Mouse (Mus musculus) frontal cortex, postnatal 25 days (tissue): ENCODE data around the gene A830005F24Rik.
"Not testable (repeated sequence)": the region's sequence is repeated elsewhere in the genome, so short reads cannot be mapped to it uniquely, and the experiment has no call there.

Source experiments
- DNase-seq, 2 experiments: peaks; one replicate each; pipeline ENCODE4 v3.0.0; 2022; ENCODE audit warnings: low spot score in 2 of 2

A830005F24Rik gene

DNA sequence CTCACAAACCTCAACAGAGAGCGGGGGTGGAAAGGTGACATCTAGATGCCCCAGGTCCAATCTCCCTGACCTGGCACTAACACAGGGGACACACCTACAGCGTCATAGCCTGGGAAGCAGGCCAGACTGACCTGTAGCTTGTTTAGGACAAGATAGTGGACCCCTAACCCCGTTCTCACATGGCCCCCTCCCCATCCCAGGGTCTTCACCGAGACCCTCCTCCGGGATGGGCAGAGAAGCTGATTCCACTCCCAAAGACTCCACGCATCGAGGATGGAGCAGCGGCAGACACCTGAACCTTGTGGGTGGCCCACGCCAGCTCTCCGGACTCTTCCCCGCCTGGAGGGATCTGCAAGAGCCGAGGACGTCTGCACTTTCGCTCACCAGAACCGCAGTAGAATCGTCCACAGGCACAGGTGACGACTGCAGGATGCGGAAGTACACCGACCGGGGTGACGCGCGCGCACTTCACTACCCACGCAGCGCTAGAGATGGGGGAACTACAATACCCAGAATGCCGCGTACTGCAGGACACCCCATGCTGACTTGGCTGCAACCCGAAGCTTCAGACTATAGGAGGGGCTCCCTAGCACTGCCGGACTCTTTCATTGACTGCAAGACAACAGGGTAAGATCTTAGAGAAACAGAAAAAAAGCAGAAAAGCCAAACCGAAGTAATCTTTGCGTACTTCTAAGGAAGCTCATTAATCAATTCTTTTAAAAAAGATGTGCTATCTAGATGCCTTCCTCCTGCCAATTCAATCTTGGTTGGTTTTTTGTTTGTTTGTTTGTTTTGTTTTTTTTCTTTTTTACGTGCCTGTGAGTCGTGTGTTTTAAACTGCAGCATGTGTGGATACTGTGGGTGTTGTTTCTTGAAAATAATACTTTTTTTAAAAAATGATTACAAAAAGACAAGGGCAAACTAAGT, at the start of gene A830005F24Rik, which contains the start of gene Zfp169:
A830005F24Rik (plus strand) TSS at position 568 of the 927 bp plus-strand sequence.
Zfp169 (minus strand) TSS at position 449 of the 927 bp plus-strand sequence.
- peak; percentile 70 to 82 for DNase-seq

DNA sequence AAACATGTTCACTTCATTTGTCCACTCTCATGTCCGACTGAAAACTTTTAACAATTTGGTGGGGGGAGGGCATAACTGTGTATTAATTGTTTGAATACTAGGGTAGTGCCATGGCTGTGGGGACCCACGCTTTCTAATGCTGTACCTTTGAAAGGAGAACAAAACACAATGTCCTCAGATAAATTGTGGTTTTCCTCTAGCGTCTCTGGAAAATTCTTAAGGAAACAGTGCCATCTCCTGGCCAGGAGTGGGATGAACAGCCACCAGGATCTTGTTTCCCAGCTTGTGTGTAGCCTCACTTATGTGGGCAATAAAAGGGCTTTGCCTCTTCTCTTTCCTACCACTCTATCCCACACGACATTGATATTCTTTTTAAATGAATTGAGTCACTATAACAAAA, 49.2 kb upstream of the A830005F24Rik start:
- DNase-seq: peak; percentile 80 to 81

DNA sequence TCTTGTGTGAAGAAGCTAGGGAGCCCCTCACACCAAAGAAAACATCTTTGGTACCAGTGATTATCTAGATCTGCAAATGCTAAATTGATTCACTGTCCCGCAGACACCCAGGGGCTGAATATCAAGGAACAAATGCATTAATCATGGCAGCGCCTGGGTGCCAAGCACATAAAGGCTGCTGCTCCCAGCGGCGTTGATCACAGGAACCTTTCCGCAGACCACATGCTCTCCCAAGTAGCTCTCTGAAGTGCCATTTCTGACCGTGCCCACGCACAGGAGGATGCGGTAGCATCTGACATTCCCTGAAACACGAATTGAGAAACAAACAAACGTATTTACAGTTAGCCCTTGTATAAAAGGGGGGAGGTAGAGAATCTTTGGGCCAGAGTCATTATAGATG, 47.2 kb upstream of the A830005F24Rik start:
- DNase-seq: no peak

DNA sequence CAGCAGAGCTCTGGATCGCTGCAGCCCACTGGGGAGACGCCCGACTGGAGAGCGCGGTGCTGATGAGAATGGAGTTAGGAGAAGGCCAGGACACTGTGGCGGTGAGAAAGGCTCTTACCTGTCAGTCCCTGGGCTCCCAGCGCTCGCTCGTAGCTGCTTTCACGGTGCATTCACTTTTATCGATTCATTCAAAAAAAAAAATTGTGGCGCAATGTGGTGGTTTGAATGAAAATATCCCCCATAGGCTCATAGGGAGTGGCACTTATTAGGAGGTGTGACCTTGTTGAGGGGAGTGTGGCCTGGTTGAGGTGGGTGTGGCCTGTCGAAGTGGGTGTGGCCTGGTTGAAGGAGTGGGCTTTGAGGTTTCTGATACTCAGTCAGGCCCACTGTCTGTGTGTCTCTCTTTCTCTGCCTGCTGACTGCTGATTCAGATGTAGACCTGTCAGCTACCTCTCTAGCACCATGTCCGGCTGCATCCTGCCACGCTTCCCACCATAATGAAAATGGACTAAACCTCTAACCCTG, 44.7 kb upstream of the A830005F24Rik start:
- DNase-seq: no peak

DNA sequence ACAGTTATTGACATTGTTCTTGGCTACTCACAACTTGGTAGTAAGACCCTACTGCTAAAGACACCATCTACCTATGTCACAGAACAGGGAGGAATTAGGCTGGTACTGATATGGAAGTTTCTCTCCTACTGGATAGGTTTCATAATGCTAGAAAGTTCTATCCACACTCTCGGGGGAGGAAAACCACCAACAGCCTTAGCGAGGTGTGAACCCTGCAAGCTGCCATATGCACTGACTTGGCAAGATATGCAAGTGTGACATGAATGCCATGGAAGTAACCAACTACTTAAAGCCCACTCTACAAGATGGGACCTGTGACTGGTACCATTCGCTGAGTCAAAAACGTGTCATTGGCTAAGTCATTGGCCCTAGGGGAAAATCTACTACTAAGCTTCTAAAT, 29.8 kb upstream of the A830005F24Rik start:
- DNase-seq: no peak

DNA sequence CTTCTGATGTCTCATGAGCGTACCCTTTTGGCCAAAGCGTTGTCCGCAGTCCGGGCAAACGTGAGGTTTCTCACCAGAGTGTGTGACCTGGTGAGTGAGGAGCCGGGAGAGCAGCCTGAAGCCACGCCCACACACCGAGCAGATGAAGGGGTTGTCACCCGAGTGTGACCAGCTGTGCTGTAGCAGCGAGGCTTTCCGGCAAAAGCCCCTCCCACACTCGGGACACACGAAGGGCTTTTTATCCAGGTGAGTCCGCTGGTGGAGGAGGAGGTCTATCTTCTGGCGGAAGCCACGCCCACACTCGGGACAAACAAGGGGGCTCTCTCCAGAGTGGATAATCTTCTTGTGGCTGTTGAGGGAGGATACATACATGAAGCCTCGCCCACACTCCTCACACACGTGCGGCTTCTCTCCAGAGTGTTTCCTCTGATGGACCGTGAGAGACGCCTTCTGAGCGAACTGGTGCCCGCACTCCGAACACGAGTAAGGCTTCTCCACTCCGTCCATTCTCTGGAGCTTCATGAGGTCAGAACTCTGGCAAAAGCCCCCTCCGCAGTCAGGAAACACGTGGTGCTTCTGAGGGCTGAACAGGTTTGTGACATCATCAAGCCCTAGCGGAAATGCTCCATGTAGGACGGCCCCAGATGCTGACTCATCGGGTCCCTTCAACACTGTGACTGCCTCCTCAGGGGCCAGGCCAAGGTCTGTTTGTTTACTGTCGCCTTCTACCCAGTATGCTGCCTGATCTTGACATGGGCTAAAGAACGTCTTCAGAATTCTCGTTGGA, 22.8 kb upstream of the A830005F24Rik start:
- DNase-seq: no peak

DNA sequence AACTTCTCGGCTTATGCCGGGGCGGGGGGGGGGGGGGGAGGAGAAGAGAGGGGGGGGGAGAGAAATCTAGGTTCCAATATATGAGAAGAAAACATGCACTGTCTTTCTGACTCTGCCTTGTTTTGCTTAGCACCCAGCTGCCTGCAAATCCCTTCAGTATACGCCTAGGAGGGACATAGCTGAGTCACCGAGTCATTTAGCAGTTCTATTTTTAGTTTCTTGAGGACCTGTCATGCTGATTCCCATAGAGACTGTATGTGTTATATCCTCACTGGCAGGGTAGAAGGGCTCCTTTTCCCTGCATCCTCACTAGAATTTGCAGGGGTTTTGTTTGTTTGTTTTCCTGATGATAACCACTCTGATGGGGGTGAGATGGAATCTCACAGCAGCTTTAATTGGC, 20.2 kb upstream of the A830005F24Rik start:
- DNase-seq: no peak

DNA sequence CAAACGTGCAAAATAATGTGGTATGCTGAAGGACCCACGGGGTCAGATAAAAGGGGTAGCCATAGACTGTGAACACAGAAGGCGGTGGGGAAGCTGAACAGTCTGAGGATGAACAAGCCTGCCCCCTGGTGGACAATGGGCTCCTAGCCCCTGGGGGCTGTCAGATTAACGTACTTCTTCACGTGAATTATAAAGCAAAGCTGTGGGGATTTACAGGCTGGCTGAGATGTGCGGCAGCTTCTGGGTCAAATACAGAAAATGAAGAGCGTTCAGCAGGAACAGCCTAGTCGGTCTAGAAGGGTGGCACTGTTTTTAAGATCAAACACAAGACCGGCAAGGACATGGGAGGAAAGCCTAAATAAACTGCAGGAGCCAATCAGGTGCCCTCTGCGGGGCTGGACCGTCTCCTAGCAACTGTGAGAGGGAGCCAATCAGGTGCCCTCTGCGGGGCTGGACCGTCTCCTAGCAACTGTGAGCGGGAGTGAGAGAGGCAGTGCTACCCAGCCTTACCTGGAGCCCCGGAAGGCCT, 15.6 kb upstream of the A830005F24Rik start:
- peak; percentile 70 to 80 for DNase-seq

DNA sequence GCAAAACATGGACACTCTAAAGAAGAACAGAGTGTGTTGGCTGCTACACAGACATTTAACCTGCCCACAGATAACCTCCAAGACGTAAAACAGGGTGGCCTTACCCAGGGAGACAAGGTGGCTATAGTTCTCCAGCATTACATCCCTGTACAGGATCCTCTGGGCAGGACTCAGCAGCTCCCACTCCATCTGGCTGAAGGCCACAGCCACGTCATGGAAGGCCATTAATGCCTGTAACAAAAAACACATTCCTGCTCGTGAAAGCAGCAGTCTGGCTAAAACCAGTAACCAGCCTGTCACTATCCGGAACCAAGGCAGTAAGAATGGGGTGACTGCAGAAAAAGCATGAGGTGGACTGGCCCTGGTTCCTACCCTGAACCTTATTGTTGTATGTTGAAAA, 14.7 kb upstream of the A830005F24Rik start:
- no peak for DNase-seq

DNA sequence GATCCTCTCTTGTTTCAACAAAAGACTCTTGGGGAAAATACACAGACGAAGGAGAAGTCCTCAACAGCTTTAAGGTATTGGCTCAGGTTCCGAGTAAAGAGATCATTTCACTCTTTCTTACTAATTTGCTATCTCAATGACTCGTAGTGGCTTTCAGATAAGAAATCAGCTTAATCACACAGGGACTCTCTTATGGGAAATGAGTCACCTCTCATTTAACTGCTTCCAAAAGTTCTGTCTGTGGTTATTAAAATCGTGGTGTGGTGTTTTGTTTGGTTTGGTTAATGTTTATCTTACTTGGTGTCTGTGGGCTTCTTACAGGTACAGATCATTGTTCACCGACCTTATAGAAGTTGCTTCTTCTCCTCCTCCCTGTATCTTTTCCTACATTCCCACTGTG, 10.9 kb upstream of the A830005F24Rik start:
- no peak for DNase-seq

DNA sequence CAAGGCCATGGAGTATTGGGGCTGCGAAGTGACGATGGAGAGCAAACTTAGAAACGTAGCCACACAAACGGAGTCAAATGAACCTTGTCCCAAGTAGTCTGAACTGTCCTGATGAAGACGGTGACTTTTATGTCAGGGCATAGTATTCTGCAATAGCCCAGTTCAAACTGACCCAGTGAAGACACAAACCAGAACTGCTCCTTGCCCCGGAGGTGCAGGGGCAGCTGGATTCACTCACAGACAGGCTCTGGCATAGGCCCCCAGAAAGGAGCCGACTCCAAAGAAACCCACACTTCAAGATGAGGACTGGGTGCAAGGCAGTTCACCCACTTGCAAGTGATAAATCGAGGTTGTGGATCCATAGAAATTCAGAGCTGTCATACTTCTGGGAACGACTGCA, 4.7 kb upstream of the A830005F24Rik start:
- DNase-seq: no peak

DNA sequence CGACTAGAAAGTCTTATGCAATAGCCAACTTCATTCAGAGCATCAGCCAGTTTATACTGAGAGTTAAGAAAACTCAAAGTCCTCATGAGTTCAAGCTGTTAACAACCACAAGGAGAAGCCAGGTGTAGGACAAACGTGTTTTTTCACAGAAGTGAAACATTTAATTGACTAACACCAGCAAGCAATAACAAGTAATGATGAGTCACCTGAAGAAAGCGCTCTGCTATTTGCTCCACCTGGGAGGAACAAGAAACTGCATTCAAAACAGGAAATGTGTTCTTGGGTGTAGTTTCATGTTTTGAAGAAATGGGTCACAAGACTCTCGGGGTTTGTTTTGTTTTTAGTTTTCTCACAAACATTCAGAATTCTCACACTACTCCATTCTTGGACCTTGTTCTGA, 2.5 kb downstream of the A830005F24Rik start:
- no peak for DNase-seq

DNA sequence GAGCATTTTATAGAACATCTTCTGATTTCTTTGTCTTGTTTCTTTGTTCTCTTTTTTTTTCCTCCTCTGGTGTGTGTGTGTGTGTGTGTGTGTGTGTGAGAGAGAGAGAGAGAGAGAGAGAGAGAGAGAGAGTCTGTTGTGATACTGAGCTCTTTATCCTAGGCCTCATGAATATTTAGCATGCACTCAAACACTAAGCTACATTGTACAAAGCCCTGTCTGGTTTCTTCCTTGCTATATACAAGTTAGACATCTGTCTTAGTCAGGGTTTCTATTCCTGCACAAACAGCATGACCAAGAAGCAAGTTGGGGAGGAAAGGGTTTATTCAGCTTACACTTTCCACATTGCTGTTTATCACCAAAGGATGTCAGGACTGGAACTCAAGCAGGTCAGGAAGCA, 5.8 kb downstream of the A830005F24Rik start:
- not testable (repeated sequence) for DNase-seq

DNA sequence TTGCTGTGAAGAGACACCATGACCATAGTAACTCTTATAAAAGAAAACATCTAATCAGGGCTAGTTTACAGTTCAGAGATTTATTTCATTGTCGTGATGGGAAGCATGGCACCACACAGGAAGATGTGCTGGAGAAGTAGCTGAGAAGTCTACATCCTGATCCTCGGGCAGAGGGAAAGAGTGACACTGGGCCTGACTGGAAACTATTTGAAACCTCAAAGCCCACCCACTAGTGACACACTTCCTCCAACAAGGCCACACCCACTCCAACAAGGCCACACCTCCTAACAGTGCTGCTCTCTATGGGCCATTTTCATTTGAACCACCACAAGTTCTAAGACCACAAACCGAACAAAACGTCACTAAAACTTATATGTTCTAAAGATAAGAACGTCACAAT, 12.4 kb downstream of the A830005F24Rik start:
- DNase-seq: no peak

DNA sequence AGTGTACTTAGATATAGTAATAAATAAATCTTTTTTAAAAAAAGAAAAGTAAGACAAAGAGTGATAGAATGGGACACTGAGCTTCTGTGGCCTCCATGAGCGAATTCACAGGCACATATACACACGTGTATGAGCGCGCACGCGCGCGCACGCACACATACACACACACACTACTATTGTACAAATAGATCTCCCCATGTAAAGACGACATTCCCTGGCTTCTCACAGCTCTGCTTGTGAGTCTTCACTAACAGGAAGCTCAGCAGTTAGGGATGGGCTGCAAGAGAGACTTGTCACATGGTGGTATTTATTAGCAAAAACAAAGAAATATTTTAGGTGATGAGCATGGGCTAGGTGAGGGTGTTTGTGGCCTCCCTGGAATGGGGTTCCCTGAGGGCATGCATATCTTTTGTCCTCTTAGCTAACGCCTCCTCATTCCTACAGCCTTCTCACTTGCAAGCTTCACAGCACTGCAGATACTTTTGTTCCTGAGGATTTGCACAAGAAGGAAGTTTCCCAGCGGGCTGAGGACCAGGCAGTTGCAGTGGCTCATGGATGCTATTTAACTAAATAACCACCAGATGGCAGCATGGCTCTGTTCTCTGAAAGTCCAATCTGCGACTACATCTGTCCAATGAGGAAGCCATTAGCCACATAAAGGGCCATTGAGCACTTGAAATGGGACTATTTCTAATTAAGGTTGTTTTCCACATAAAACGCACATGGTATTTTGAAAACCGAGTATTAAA, 14.9 kb downstream of the A830005F24Rik start:
- DNase-seq: peak in 1 of 2 experiments; percentile 59

DNA sequence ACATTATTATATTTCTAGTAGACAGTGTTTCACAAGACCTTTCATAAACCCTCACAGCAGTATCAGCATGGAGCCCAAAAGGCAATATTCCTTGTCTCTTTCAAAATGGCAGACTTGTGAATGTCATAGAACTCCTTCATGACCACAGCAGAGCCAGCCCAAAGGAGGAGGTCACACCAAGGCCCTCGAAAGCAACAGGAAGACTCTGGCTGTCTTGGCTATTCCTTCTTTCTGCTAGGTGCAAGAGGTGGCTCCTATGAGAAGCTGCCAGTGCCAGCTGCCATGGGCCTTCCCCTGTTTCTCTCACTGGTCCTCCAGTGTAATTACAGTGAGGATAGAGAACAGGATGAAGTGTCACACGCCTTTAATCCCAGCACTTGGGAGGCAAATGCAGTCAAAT, 15.7 kb downstream of the A830005F24Rik start:
- no peak for DNase-seq

DNA sequence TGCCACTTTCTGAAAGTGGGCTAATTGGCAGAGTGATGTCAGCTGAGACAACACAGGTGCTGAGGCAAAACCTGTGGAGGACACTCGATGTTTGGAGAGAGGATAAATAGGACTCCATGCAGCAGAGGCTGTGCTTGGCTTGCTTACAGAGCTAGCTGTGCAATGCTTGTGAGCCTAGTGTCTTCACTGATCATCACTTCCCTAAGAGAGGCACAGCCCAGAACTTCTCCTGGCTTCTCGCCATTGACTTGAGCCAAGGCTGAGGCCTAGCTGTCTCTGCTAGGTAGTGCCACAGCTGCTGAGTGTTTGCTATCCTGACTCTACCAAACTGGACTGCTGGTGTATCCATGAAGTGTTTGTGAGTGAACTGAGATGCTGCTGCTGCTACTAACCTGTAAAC, 17.3 kb downstream of the A830005F24Rik start:
- no peak for DNase-seq

DNA sequence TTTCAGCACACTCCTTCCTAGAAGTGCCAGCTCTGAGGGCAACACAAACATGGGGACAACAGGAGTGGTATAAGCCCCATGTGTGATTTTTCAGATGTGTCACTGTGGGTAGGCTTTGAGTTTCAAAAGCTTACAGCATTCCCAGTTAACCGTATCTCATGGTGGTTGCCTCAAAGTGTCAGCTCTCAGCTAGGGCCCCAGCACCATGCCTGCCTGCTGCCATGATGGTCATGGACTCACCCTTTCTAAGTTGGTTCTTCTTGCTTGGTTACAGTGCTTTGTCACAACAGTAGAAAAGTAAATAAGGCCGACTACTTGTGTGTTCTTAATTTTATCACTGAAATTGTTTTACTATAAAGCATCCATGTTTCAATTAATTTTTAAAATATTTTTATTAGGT, 18.1 kb downstream of the A830005F24Rik start:
- no peak for DNase-seq

DNA sequence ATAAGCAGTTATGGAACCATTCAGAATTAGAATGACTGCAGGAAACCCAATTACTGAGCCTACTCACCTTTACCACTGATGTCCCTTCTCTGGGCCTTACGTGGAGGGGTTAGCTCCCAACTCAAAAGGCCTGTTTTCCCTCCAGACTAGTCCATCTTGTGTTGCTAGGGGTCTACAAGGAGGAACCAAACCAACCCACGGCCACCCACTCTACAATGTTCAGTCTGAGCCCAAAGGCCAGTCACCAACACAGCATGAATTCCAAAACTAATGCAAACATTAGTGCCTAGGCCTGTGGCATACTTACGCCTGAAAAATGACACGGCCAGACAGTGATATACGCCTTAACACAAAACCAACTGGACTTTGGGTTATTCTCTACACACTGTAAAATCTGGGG, 20.1 kb downstream of the A830005F24Rik start:
- no peak for DNase-seq

DNA sequence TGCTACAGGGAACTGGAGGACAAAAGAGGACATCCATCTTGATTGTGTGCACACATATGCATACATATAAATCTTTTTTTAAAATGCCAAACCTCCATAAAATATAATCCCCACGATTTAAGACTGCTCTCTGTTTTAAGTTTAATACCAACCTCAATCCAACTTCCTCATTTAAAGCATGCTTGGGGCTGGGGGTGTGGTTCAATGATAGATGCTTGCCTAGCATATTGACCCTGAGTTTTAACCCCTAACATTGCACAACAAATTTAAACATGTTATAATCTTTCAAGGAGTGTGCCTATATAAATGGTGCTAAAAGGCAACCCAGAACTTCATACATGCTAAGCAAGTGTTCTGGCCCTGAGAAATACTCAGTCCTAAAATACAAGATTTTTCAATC, 27.1 kb downstream of the A830005F24Rik start:
- no peak for DNase-seq

DNA sequence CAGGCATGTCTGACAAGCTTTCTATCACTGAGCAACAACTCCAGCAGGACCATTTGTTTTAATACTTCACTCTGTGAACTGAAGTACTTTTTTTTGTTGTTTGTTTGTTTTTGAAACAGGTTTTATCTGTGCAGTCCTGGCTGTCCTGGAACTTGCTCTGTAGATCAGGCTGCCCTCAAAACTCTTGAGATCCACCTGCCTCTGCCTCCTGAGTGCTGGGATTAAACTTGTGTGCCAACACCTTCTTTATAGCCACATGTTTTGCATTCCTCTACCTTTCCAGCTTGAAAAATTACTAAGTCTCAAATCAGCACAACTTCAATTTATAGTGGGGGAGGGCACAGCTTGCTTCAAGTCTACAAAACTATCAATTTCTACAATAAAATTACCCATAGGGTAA, 31.0 kb downstream of the A830005F24Rik start:
- no peak for DNase-seq
